Mouse (Mus musculus): ENCODE measurements around the gene D430042O09Rik. TPM values are rescaled to one million over a fixed set of nuclear protein-coding genes. Genes with fewer than 3 reads are reported as not detected.

Gene D430042O09Rik
- total and polyA plus RNA-seq, 3 experiments: 1.8 to 4.8 (median 3.4) TPM

- Histone ChIP-seq H3K4me2 (ENCODE audit: insufficient read depth, low read depth, poor library complexity, severe bottlenecking) (no peak overlapping the region), H3K4me3 (replicated peaks in 1 of 3; ENCODE audit: low read depth in 2 of 3, low read length in 2 of 3, poor library complexity in 1 of 3) (no peak overlapping the region), H3K27me3 (replicated peaks) (no peaks in the 10 kb centered on the region), H3K79me2 (replicated peaks; ENCODE audit: control insufficient read depth, extremely low read depth, insufficient read depth, poor library complexity, severe bottlenecking) (no peaks in the 10 kb centered on the region), H3K9me3 (replicated peaks; ENCODE audit: low read length) (no peaks in the 10 kb centered on the region), H3K36me3 (replicated peaks in 1 of 2; ENCODE audit: control insufficient read depth in 1 of 2, insufficient read depth in 1 of 2, low read length in 1 of 2) (no peaks in the 10 kb centered on the region), H3K27ac (ENCODE audit: insufficient read depth, low read depth) (no peak overlapping the region), H3K9ac (ENCODE audit: insufficient read depth, low read depth) (no peak overlapping the region), H3K4me1 (ENCODE audit: control insufficient read depth in 1 of 2, insufficient read depth in 2 of 2) (no peaks in the 10 kb centered on the region)
- TF ChIP-seq USF2 (conservative IDR thresholded peaks at IDR 0.05; ENCODE audit: low read depth, low read length): no peak
- TF ChIP-seq JUN (IDR thresholded peaks at IDR 0.05; ENCODE audit: insufficient read depth, low read depth, low read length): no peak
- no peak for TF ChIP-seq EP300 (IDR thresholded peaks at IDR 0.05; ENCODE audit: low read length)
- TF ChIP-seq ZC3H11A (IDR thresholded peaks at IDR 0.05; ENCODE audit: low read depth, low read length): no peak
- TF ChIP-seq POLR2AphosphoS2 (IDR thresholded peaks at IDR 0.05; ENCODE audit: low read depth, low read length): no peak
- TF ChIP-seq ZMIZ1 (IDR thresholded peaks at IDR 0.05; ENCODE audit: low read depth, low read length): no peak
- no peak for TF ChIP-seq JUND (conservative IDR thresholded peaks at IDR 0.05; ENCODE audit: low read depth, low read length)
- no peak for TF ChIP-seq UBTF (IDR thresholded peaks at IDR 0.05; ENCODE audit: low read depth, low read length)
- no peak for TF ChIP-seq MXI1 (IDR thresholded peaks at IDR 0.05; ENCODE audit: low read depth, low read length)
- in situ Hi-C loops (cut with MboI; ENCODE audit: low pct_ligation_motif_present, low pct_unique_long_range_greater_than_20kb, low sequenced_read_pairs): no loop called here
- dilution Hi-C loops (cut with MboI; ENCODE audit: extremely low pct_ligation_motif_present, extremely low pct_unique_long_range_greater_than_20kb, low sequenced_read_pairs): no loop called here
- DNase-seq (ENCODE audit: extremely low read depth): no peak
Observed at GRCm38 (mm10) chr7:125753326-125753715, 45.6 kb downstream of the D430042O09Rik start.

- H3K27ac ChIP-seq (ENCODE audit: insufficient read depth, low read depth): no peak overlapping the region
- TF ChIP-seq HCFC1 (IDR thresholded peaks at IDR 0.05; ENCODE audit: low read depth, low read length): no peak
- TF ChIP-seq NRF1 (IDR thresholded peaks at IDR 0.05; ENCODE audit: low read depth, low read length): no peak
- TF ChIP-seq RCOR1 (conservative IDR thresholded peaks at IDR 0.05; ENCODE audit: low read depth, low read length): no peak
- TF ChIP-seq MYC (IDR thresholded peaks at IDR 0.05; ENCODE audit: low read depth, low read length): no peak
- TF ChIP-seq EP300 (IDR thresholded peaks at IDR 0.05; ENCODE audit: low read length): no peak
- no peak for TF ChIP-seq USF2 (conservative IDR thresholded peaks at IDR 0.05; ENCODE audit: low read depth, low read length)
- no peak for TF ChIP-seq ZC3H11A (IDR thresholded peaks at IDR 0.05; ENCODE audit: low read depth, low read length)
- no peak for TF ChIP-seq UBTF (IDR thresholded peaks at IDR 0.05; ENCODE audit: low read depth, low read length)
- no peak for TF ChIP-seq ETS1 (conservative IDR thresholded peaks at IDR 0.05; ENCODE audit: low read depth, low read length)
- no peak for TF ChIP-seq POLR2A (IDR thresholded peaks at IDR 0.05; ENCODE audit: low read depth, low read length)
- TF ChIP-seq MEF2A (IDR thresholded peaks at IDR 0.05; ENCODE audit: borderline replicate concordance, low read depth, low read length): no peak
- no peak for TF ChIP-seq TCF12 (IDR thresholded peaks at IDR 0.05; ENCODE audit: low read depth, low read length)
- no peak for TF ChIP-seq SIN3A (IDR thresholded peaks at IDR 0.05; ENCODE audit: low read length)
- TF ChIP-seq E2F4 (IDR thresholded peaks at IDR 0.05; ENCODE audit: insufficient replicate concordance, low read depth, low read length): no peak
- TF ChIP-seq USF1 (IDR thresholded peaks at IDR 0.05; ENCODE audit: low read depth, low read length): no peak
- TF ChIP-seq JUND (conservative IDR thresholded peaks at IDR 0.05; ENCODE audit: low read depth, low read length): no peak
- no peak for TF ChIP-seq ZMIZ1 (IDR thresholded peaks at IDR 0.05; ENCODE audit: low read depth, low read length)
- H3K9ac ChIP-seq (ENCODE audit: insufficient read depth, low read depth): no peak overlapping the region
- no peak for DNase-seq (ENCODE audit: extremely low read depth)
- no peak overlapping the region for H3K4me2 ChIP-seq (ENCODE audit: insufficient read depth, low read depth, poor library complexity, severe bottlenecking)
- no peaks in the 10 kb centered on the region for H3K9me3 ChIP-seq (replicated peaks; ENCODE audit: low read length)
- H3K4me1 ChIP-seq (ENCODE audit: control insufficient read depth in 1 of 2, insufficient read depth in 2 of 2): no peaks in the 10 kb centered on the region
- no peaks in the 10 kb centered on the region for H3K27me3 ChIP-seq (replicated peaks)
- no peaks in the 10 kb centered on the region for H3K79me2 ChIP-seq (replicated peaks; ENCODE audit: control insufficient read depth, extremely low read depth, insufficient read depth, poor library complexity, severe bottlenecking)
- in situ Hi-C loops (cut with MboI; ENCODE audit: low pct_ligation_motif_present, low pct_unique_long_range_greater_than_20kb, low sequenced_read_pairs) (no loop called here), dilution Hi-C loops (cut with MboI; ENCODE audit: extremely low pct_ligation_motif_present, extremely low pct_unique_long_range_greater_than_20kb, low sequenced_read_pairs) (no loop called here)
- H3K36me3 ChIP-seq (replicated peaks in 1 of 2; ENCODE audit: control insufficient read depth in 1 of 2, insufficient read depth in 1 of 2, low read length in 1 of 2): peaks cover 0 to 4% of the 10 kb centered on the region in 2 experiments
- no peak overlapping the region for H3K4me3 ChIP-seq (replicated peaks in 1 of 3; ENCODE audit: low read depth in 2 of 3, low read length in 2 of 3, poor library complexity in 1 of 3)
Observed at GRCm38 (mm10) chr7:125756806-125757205, 49.1 kb downstream of the D430042O09Rik start.
